Mouse (Mus musculus): ENCODE data around the gene Mpped2. TPM values are rescaled to one million over a fixed set of nuclear protein-coding genes. Genes with fewer than 3 reads are reported as not detected.

Gene Mpped2
- polyA plus RNA-seq, 1 experiment, result 7.6 TPM

GRCm38 (mm10) chr2:106744601-106745000 lies 51.5 kb downstream of the Mpped2 start:
- no peak overlapping the region for H3K9ac ChIP-seq (ENCODE audit: low read depth, poor library complexity, severe bottlenecking)
- no peaks in the 10 kb centered on the region for H3K36me3 ChIP-seq (ENCODE audit: control insufficient read depth, insufficient read depth, low read length, poor library complexity, severe bottlenecking)
- H3K27ac ChIP-seq (ENCODE audit: insufficient read depth, low read length), result no peak overlapping the region
- no peaks in the 10 kb centered on the region for H3K9me3 ChIP-seq (replicated peaks; ENCODE audit: control insufficient read depth, insufficient read depth, low read length, poor library complexity, severe bottlenecking)
- no peak overlapping the region for H3K4me3 ChIP-seq (ENCODE audit: low read depth, low read length)
- no peak for TF ChIP-seq CTCF (IDR thresholded peaks at IDR 0.05; ENCODE audit: low read depth, low read length)
- no peak for TF ChIP-seq EP300 (IDR thresholded peaks at IDR 0.05; ENCODE audit: insufficient read depth, low read depth, low read length)
- no peak for TF ChIP-seq POLR2A (IDR thresholded peaks at IDR 0.05; ENCODE audit: insufficient read depth, low read length)
- no peaks in the 10 kb centered on the region for H3K4me1 ChIP-seq (ENCODE audit: control insufficient read depth, insufficient read depth, low read length)
- H3K27me3 ChIP-seq (ENCODE audit: control insufficient read depth, insufficient read depth, low read length, poor library complexity, severe bottlenecking), result no peaks in the 10 kb centered on the region

DNA sequence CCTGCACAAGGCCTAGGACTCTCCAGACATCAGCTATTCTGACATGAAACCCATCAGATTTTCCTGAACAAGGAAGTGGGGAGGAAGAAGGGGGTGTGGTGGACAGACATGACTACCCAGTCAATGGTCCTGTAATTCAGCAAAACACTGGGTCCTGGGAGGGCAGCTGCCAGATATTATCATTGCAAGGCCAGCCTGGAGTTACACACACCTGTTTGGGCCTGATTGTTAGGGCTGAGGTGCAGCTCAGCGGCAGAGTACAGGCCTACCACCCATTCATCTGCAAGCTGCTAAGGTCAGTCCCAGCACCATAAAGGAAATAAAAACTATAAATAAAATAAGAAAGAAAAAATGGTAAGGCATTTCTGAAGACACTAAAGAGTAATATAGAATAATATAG lies 52.3 kb downstream of the Mpped2 start:
- H3K27ac ChIP-seq (ENCODE audit: insufficient read depth, low read length), result no peak overlapping the region
- no peaks in the 10 kb centered on the region for H3K36me3 ChIP-seq (ENCODE audit: control insufficient read depth, insufficient read depth, low read length, poor library complexity, severe bottlenecking)
- TF ChIP-seq EP300 (IDR thresholded peaks at IDR 0.05; ENCODE audit: insufficient read depth, low read depth, low read length) (no peak), POLR2A (IDR thresholded peaks at IDR 0.05; ENCODE audit: insufficient read depth, low read length) (no peak), CTCF (IDR thresholded peaks at IDR 0.05; ENCODE audit: low read depth, low read length) (no peak)
- H3K9ac ChIP-seq (ENCODE audit: low read depth, poor library complexity, severe bottlenecking), result no peak overlapping the region
- H3K4me1 ChIP-seq (ENCODE audit: control insufficient read depth, insufficient read depth, low read length), result no peaks in the 10 kb centered on the region
- H3K9me3 ChIP-seq (replicated peaks; ENCODE audit: control insufficient read depth, insufficient read depth, low read length, poor library complexity, severe bottlenecking), result no peaks in the 10 kb centered on the region
- H3K4me3 ChIP-seq (ENCODE audit: low read depth, low read length), result no peak overlapping the region
- no peaks in the 10 kb centered on the region for H3K27me3 ChIP-seq (ENCODE audit: control insufficient read depth, insufficient read depth, low read length, poor library complexity, severe bottlenecking)

- TF ChIP-seq CTCF (IDR thresholded peaks at IDR 0.05; ENCODE audit: low read depth, low read length) (no peak), EP300 (IDR thresholded peaks at IDR 0.05; ENCODE audit: insufficient read depth, low read depth, low read length) (no peak), POLR2A (IDR thresholded peaks at IDR 0.05; ENCODE audit: insufficient read depth, low read length) (no peak)
- Histone ChIP-seq H3K9ac (ENCODE audit: low read depth, poor library complexity, severe bottlenecking) (no peak overlapping the region), H3K27me3 (ENCODE audit: control insufficient read depth, insufficient read depth, low read length, poor library complexity, severe bottlenecking) (no peaks in the 10 kb centered on the region), H3K36me3 (ENCODE audit: control insufficient read depth, insufficient read depth, low read length, poor library complexity, severe bottlenecking) (no peaks in the 10 kb centered on the region), H3K27ac (ENCODE audit: insufficient read depth, low read length) (no peak overlapping the region), H3K4me1 (ENCODE audit: control insufficient read depth, insufficient read depth, low read length) (no peaks in the 10 kb centered on the region), H3K4me3 (ENCODE audit: low read depth, low read length) (no peak overlapping the region), H3K9me3 (replicated peaks; ENCODE audit: control insufficient read depth, insufficient read depth, low read length, poor library complexity, severe bottlenecking) (no peaks in the 10 kb centered on the region)
These were observed 53.1 kb downstream of the Mpped2 start for GRCm38 (mm10) chr2:106746211-106746610.

DNA sequence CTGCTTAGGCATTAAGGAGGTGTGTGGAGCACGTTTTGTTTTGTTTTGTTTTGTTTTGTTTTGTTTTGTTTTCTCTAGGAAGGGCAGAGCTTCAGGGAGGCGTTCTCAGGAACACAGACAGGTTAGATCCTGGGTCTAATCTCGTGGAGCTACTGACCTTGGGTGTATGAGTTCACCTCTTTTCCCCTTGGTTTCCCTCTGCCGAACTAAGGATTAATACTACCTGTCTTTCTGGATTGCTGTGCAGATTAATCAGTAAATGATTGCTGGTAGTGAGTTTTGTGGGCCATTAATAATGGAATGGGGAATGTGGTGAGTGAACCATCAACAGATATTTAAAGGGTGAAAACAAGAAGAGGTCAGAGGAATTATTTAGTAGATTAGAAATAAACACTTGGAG lies 53.8 kb downstream of the Mpped2 start:
- no peaks in the 10 kb centered on the region for H3K9me3 ChIP-seq (replicated peaks; ENCODE audit: control insufficient read depth, insufficient read depth, low read length, poor library complexity, severe bottlenecking)
- H3K4me3 ChIP-seq (ENCODE audit: low read depth, low read length), result no peak overlapping the region
- TF ChIP-seq POLR2A (IDR thresholded peaks at IDR 0.05; ENCODE audit: insufficient read depth, low read length), result no peak
- TF ChIP-seq CTCF (IDR thresholded peaks at IDR 0.05; ENCODE audit: low read depth, low read length), result no peak
- TF ChIP-seq EP300 (IDR thresholded peaks at IDR 0.05; ENCODE audit: insufficient read depth, low read depth, low read length), result no peak

DNA sequence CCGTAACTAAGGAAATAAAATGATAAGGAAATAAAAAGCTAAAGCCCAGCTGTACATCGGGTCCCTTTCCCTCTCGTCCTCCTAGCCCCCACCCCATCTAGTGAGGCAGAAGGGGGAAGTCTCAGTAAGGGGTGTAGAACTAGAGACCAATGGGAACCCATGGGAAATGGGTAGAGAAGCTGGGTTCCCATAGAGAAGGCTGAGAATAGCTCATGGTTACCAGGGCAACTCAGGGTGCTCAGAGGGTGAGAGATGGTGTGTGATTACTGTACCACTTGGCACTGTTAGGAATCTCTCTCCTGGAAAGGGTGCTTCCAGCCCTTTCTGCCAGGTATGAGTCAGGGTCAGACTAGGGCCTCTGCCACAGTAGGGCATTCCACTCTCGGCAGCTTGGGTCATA lies 54.3 kb downstream of the Mpped2 start:
- Histone ChIP-seq H3K4me1 (ENCODE audit: control insufficient read depth, insufficient read depth, low read length) (no peaks in the 10 kb centered on the region), H3K27me3 (ENCODE audit: control insufficient read depth, insufficient read depth, low read length, poor library complexity, severe bottlenecking) (no peaks in the 10 kb centered on the region), H3K27ac (ENCODE audit: insufficient read depth, low read length) (no peak overlapping the region), H3K9ac (ENCODE audit: low read depth, poor library complexity, severe bottlenecking) (no peak overlapping the region), H3K36me3 (ENCODE audit: control insufficient read depth, insufficient read depth, low read length, poor library complexity, severe bottlenecking) (no peaks in the 10 kb centered on the region), H3K9me3 (replicated peaks; ENCODE audit: control insufficient read depth, insufficient read depth, low read length, poor library complexity, severe bottlenecking) (no peaks in the 10 kb centered on the region), H3K4me3 (ENCODE audit: low read depth, low read length) (no peak overlapping the region)
- TF ChIP-seq CTCF (IDR thresholded peaks at IDR 0.05; ENCODE audit: low read depth, low read length) (no peak), EP300 (IDR thresholded peaks at IDR 0.05; ENCODE audit: insufficient read depth, low read depth, low read length) (no peak), POLR2A (IDR thresholded peaks at IDR 0.05; ENCODE audit: insufficient read depth, low read length) (no peak)

More for the DNA sequence above, 53.8 kb downstream of the Mpped2 start:
- H3K4me1 ChIP-seq (ENCODE audit: control insufficient read depth, insufficient read depth, low read length), result no peaks in the 10 kb centered on the region
- no peaks in the 10 kb centered on the region for H3K27me3 ChIP-seq (ENCODE audit: control insufficient read depth, insufficient read depth, low read length, poor library complexity, severe bottlenecking)
- no peak overlapping the region for H3K27ac ChIP-seq (ENCODE audit: insufficient read depth, low read length)
- H3K36me3 ChIP-seq (ENCODE audit: control insufficient read depth, insufficient read depth, low read length, poor library complexity, severe bottlenecking), result no peaks in the 10 kb centered on the region
- H3K9ac ChIP-seq (ENCODE audit: low read depth, poor library complexity, severe bottlenecking), result no peak overlapping the region

GRCm38 (mm10) chr2:106750878-106751277 lies 57.8 kb downstream of the Mpped2 start:
- Histone ChIP-seq H3K27me3 (ENCODE audit: control insufficient read depth, insufficient read depth, low read length, poor library complexity, severe bottlenecking) (no peaks in the 10 kb centered on the region), H3K4me3 (ENCODE audit: low read depth, low read length) (no peak overlapping the region), H3K9ac (ENCODE audit: low read depth, poor library complexity, severe bottlenecking) (no peak overlapping the region), H3K36me3 (ENCODE audit: control insufficient read depth, insufficient read depth, low read length, poor library complexity, severe bottlenecking) (no peaks in the 10 kb centered on the region), H3K27ac (ENCODE audit: insufficient read depth, low read length) (no peak overlapping the region), H3K9me3 (replicated peaks; ENCODE audit: control insufficient read depth, insufficient read depth, low read length, poor library complexity, severe bottlenecking) (no peaks in the 10 kb centered on the region), H3K4me1 (ENCODE audit: control insufficient read depth, insufficient read depth, low read length) (no peaks in the 10 kb centered on the region)
- no peak for TF ChIP-seq CTCF (IDR thresholded peaks at IDR 0.05; ENCODE audit: low read depth, low read length)
- no peak for TF ChIP-seq EP300 (IDR thresholded peaks at IDR 0.05; ENCODE audit: insufficient read depth, low read depth, low read length)
- TF ChIP-seq POLR2A (IDR thresholded peaks at IDR 0.05; ENCODE audit: insufficient read depth, low read length), result no peak
